Mouse (Mus musculus) left cerebral cortex, adult 2 months (tissue): ENCODE measurements around the gene Mrpl24. TPM values are rescaled to one million over a fixed set of nuclear protein-coding genes. Genes with fewer than 3 reads are reported as not detected.
"Not testable (repeated sequence)": the region's sequence is repeated elsewhere in the genome, so short reads cannot be mapped to it uniquely, and the experiment has no call there.

Experiments
- DNase-seq, 2 experiments: peaks; one replicate each; pipeline ENCODE4 v3.0.0; 2021 to 2022; ENCODE audit warnings: low spot score in 2 of 2, mixed read lengths in 1 of 2; ENCODE audit errors: extremely low spot score in 1 of 2
- H3K27ac ChIP-seq: fragments of 200-600 bp; 2 replicates; pipeline ENCODE4 v1.8.1; 2022
- H3K4me3 ChIP-seq: fragments of 200-600 bp; 2 replicates; pipeline ENCODE4 v1.8.1; 2022
- CTCF ChIP-seq: fragments of 200-600 bp; IDR thresholded peaks from 2 replicates; pipeline ENCODE4 v1.8.1; 2022; ENCODE audit warnings: antibody characterized with exemption, mild to moderate bottlenecking, moderate library complexity
- intact Hi-C: fragments of 180-260 bp; cut with DNase I; formaldehyde crosslinking; loops from one replicate; pipeline ENCODE4 v1.15.1; 2025
- total RNA-seq, 2 experiments: library from RNA; stranded (reverse); gene quantifications; 2 replicates each; pipeline ENCODE4 v1.2.3; 2021

Gene Mrpl24
- total RNA-seq, 2 experiments from 2014 or later: 52.6 to 55.1 TPM

- Histone ChIP-seq H3K27ac (no peak overlapping the region), H3K4me3 (no peak overlapping the region)
- intact Hi-C loops: no loop called here
- no peak for DNase-seq
- no peak for TF ChIP-seq CTCF
Measured at GRCm38 (mm10) chr3:87899776-87900175, 19.5 kb upstream of the Mrpl24 start.

GRCm38 (mm10) chr3:87901036-87901624 lies 18.2 kb upstream of the Mrpl24 start:
- no peak for DNase-seq
- no peak for TF ChIP-seq CTCF
- intact Hi-C loops: no loop called here
- H3K27ac ChIP-seq: no peak overlapping the region
- H3K4me3 ChIP-seq: no peak overlapping the region

- H3K27ac ChIP-seq, DNase-seq, H3K4me3 ChIP-seq, intact Hi-C loops: not testable (repeated sequence)
Measured at GRCm38 (mm10) chr3:87901959-87902358, 17.3 kb upstream of the Mrpl24 start.

- TF ChIP-seq CTCF: no peak
- intact Hi-C loops: no loop called here
Measured at GRCm38 (mm10) chr3:87903821-87904220, 15.5 kb upstream of the Mrpl24 start.

DNA sequence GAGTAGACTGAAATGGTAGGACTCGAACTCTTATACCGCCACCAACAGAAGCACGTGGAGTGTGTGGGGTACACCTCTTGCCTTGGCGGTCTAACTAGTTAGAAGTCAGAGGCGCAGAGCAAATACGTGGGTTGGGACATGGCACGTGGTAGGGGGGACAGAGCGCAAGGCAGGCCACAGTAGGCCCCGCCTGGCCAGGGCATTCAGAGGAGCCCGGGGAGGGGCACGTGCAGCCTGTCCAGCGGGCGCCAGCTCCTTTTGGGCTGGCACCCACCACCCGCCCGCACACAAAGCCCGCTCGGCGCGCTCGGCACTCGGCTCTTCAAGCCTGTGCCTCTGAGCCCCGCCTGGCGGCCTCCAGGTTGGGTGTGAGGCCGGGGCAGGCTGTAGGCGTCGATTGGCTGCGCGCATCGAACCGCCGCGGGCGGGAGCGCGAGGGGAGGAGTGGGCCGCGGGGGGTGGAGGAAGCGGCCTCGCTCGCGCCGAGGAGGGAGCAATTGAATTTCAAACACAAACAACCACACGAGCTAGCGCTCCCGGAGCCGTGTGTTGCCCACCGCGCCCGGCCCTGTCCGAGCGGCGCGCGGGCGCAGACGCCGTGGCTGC lies 13.3 kb upstream of the Mrpl24 start, which contains the start of gene Hdgf:
TSS of gene Hdgf (plus strand) at position 442 of the 606 bp plus-strand sequence.
- Histone ChIP-seq H3K4me3 (peak within 1 kb of the TSS; percentile 84), H3K27ac (peak within 1 kb of the TSS; percentile 99)
- DNase-seq: peak; percentile 93 to 95
- peak; percentile 29 for TF ChIP-seq CTCF
- intact Hi-C loops: loop anchor here (1.0 kb wide), 2 partner anchors 13 to 21 kb away; partner anchors contain the start of genes Mrpl24 and Prcc

More at GRCm38 (mm10) chr3:87903821-87904220, 15.5 kb upstream of the Mrpl24 start:
- DNase-seq: no peak
- no peak overlapping the region for H3K4me3 ChIP-seq
- H3K27ac ChIP-seq: no peak overlapping the region

DNA sequence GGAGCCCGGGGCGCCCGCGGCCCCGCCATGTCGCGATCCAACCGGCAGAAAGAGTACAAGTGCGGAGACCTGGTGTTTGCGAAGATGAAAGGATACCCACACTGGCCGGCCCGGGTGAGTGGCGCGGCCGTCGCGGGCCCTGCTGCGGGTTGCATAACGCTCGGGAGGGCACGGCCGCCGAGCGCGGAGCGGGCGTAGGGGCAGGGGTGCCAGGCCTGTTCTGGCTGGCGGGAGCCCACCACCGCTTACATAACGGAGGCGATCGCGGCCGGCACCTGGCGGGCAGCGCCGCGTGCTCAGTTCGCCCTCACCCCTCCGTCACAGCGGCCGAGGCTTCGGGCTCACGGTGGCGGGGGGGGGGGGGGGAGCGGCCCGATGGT lies 12.7 kb upstream of the Mrpl24 start:
- Histone ChIP-seq H3K4me3 (peak overlapping the region; percentile 84), H3K27ac (peak overlapping the region; percentile 99)
- DNase-seq: peak in 1 of 2 experiments; percentile 62
- intact Hi-C loops: loop anchor here (1.0 kb wide), 2 partner anchors 13 to 21 kb away; partner anchors contain the start of genes Mrpl24 and Prcc
- TF ChIP-seq CTCF: no peak

DNA sequence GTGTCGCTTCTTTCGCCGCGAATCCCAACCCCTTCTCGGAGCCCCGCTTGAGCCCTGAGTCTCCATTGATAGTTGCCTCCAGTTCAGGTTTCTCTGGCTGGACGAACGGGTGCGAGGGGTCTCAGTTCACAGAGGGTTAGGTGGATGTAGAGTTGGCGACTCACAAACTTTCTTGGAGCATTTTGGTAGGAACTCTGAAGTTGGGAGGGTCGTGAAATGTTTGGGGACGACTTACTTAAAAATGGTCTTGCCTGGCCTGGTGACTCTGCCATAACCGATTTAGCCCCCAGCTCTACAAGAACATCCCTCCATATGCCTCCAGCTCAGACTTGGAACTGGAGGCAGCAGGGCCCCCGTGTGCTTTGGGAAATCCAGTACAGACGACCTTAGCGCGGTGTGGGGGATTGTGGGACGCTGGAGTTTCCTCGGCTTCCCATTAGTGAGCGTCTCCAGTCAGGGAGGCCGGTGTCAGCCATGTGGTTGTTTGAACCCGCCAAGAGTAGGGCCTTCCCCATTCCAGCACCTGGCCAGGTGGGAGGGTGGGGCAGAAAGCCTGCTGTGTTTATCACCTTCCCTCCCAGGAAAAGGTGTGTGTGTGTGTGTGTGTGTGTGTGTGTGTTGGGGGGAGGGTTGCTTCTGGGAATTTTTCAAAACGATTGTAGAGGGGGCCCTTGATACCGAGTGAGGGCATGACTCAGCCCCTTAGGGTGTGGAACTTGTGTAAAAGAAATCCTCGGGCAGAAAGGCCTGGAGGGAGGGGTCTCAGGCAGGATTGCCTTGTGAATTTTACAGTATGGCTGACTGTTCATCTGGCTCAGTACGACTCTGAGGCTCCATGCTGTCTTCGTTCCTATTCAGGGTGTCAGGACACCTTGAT lies 12.1 kb upstream of the Mrpl24 start:
- intact Hi-C loops: loop anchor here (1.0 kb wide), 2 partner anchors 12 to 22 kb away; partner anchors contain the start of genes Mrpl24 and Prcc
- peak overlapping the region; percentile 99 for H3K27ac ChIP-seq
- no peak for TF ChIP-seq CTCF
- peak overlapping the region; percentile 84 for H3K4me3 ChIP-seq
- no peak for DNase-seq

GRCm38 (mm10) chr3:87907906-87908305 lies 11.4 kb upstream of the Mrpl24 start:
- no peak for TF ChIP-seq CTCF
- no peak for DNase-seq
- intact Hi-C loops: no loop called here

GRCm38 (mm10) chr3:87909381-87909780 lies 9.9 kb upstream of the Mrpl24 start:
- Histone ChIP-seq H3K27ac (no peak overlapping the region; the same call in 1 of the 2 replicates), H3K4me3 (no peak overlapping the region)
- intact Hi-C loops: no loop called here
- DNase-seq: no peak
- TF ChIP-seq CTCF: no peak

More at GRCm38 (mm10) chr3:87907906-87908305, 11.4 kb upstream of the Mrpl24 start:
- H3K27ac ChIP-seq: peak overlapping the region; percentile 53; the same call in 1 of the 2 replicates
- peak overlapping the region; percentile 84 for H3K4me3 ChIP-seq

- no peak for TF ChIP-seq CTCF
- intact Hi-C loops: no loop called here
- Histone ChIP-seq H3K27ac (peak overlapping the region; percentile 81; the same call in 1 of the 2 replicates), H3K4me3 (peak overlapping the region; percentile 33)
- no peak for DNase-seq
Measured at GRCm38 (mm10) chr3:87909874-87910273, 9.4 kb upstream of the Mrpl24 start.

- Histone ChIP-seq H3K27ac (peak overlapping the region; percentile 81), H3K4me3 (peak overlapping the region; percentile 33)
- TF ChIP-seq CTCF: no peak
- DNase-seq: peak in 1 of 2 experiments; percentile 45
- intact Hi-C loops: no loop called here
Measured at GRCm38 (mm10) chr3:87910573-87911141, 8.6 kb upstream of the Mrpl24 start.
